Mouse (Mus musculus) frontal cortex, adult 2 months (tissue): ENCODE measurements around the gene Icam2. TPM values are rescaled to one million over a fixed set of nuclear protein-coding genes. Genes with fewer than 3 reads are reported as not detected.

Source experiments
- DNase-seq, 2 experiments: peaks; one replicate each; pipeline ENCODE4 v3.0.0; 2022; ENCODE audit warnings: low spot score in 1 of 2; ENCODE audit errors: extremely low spot score in 1 of 2
- polyA plus RNA-seq: library from polyadenylated mRNA; depleted of rRNA; stranded (reverse); fragments of >200 nt; gene quantifications from 2 replicates; pipeline ENCODE4 v1.2.3, GENCODE M21; 2012

Icam2 gene
- polyA plus RNA-seq, 1 experiment: 7.6 TPM

DNA sequence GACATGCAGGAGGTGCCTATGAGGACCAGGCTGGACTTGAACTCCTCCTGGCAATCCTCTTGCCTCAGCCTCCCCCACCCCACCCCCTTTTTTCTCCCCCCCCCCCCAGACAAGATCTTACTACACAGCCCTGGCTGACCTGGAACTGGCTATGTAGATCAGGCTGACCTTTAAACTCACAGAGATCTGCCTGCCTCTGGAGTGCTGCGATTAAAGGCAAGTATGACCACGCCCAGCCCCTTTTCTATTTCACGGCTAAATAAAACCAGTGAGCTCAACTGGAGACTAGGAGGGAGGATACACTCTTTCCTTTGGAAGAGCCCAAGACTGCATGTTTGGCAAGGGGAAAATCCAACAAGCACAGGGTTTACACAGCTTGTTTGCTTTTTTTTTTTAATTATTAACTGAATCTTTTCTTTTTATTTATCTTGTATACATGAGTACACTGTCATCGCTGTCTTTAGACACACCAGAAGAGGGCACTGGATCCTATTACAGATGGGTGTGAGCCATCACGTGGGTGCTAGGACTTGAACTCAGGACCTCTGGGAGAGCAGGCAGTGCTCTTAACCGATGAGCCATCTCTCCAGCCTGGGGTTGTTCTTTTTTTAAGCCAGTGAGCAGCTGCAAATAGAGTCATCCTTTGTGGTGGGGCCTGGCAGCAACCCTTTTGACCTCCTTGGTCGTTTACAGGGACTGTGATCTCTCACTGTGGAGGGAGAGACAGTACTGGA, 4.9 kb upstream of the Icam2 start:
- no peak for DNase-seq

DNA sequence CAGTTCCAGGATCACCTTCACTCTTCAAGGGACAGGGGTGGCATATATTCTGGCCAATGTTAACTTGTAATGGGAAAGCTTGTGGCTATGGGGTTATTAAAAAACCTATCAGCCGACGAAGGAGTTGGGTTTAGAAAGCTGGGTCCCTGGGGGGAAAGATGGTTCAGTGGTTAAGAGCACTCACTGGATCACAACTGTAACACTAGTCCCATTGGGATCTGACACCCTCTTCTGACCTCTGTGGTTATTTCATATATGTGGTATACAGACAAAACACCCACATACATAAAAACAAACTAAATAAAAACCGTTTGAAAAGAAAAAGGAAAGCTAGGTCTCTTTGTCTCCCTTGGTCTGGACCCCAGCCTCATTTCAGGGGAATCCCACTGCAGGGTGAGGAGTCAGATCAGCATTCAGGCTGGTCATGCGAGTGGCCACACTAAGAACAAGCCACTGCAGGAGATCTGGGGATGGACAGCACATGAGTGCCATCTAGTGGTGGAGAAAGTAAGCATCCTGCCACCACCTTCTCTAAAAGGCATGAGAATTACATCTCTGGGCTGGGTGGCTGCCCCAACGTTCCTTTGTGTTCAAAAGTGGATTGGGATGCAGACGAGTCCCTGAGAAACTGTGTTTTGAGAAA, 3.8 kb upstream of the Icam2 start:
- DNase-seq: peak; percentile 49 to 86

DNA sequence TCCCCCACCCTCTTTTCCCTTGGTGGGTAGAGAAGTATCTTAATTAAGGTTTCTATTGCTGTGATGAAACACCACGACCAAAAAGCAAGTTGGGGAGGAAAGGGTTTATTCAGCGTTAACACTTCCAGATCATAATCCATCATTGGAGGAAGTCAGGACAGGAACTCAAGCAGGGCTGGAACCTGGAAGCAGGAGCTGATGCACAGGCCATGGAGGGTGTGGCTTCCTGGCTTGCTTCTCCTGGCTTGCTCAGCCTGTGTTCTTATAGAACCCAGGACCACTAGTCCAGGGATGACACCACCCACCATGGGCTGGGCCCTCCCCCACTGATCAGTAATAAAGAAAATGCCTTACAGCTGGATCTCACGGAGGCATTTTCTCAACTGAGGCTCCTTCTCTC, 2.9 kb upstream of the Icam2 start:
- no peak for DNase-seq

DNA sequence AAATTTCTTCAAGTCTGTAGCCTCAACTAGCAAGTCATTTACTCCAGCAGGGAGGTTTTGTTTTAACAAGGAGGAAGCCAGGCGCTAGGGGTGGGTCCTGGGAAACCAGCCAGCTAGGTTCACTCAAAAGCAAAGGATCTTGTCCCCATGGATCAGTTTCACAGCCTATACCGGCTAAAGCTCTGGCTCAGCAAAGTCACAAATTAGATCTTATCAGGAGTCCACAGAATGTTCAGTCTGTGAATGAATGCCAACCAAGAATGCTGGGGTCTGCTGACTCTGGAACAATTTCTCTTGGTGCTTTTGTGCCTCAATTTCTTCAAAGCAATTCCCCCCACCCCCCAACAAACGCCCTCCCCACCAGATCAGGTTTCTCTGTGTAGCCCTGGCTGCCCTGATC, 1.7 kb upstream of the Icam2 start:
- DNase-seq: no peak

DNA sequence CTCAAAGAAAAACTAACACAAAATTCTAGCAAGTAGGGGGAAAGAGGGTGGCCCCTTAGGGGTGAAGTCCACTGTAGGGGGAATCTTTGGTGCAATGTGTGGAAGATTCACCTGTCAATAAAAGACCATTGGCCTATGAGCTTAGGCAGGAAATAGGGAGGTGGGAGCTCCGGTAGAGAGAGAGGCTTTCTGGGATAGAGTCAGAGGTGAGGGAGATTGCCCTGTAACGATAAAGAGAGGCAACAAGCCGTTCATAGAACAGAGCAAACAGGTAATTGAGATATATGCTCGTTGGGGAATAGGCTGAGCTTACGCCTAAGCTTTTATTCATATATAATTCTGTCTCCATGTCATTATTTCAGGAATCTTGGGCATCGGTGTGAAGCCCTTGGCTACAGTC, 855 bp downstream of the Icam2 start:
- DNase-seq: no peak

DNA sequence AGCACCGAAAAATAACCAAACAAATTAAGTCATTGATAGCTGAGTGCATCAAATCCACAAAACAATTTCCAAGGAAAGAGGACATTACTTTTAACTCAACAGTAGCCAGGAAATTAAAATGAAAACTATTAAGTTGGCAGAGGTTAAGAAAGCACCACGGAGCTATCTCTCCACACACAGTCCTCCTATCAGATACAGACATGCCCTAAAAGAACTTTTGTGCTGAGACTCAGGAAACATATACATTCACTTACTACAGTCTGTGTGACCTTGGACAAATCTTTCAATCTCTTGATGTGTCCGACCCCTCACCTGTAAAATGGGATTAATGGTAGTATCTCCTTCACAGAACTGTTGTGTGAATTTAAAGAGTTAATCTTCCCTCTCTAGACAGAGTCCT, 1.5 kb downstream of the Icam2 start:
- no peak for DNase-seq

DNA sequence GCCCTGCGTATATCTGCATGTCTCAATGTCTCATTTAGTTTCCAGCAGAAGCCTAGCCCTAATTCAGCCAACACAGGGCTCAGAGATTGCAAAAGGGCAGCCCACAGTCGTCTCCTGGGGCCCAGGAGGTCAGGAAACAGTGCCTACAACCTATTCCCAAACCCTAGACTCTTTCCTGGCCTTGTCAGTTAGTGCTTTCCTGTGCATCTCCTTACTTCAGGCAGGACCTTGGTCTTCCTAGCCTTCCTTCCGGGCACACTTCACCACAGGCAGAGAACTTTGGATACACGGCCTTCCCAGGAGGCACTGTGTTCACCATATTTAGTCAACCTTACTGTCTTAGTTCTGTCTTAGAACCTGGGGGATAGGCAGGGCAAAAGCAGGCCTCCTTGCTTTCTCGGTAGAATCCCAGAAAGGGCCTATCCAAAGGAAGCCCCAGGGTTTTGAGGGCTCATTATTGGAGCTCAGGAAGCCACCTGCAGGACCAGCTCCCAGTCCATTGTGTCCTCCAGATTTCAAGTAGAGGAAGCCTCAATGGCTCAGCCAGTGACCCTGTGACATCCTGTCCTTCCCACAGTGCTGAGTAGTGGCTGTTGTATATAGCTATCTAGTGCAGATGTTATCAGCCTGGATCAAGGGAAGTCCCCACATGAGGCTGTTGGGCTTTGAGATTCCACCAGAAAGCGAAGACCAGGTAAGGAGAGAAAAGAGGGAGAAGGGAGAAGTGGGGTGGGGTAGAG, 4.7 kb downstream of the Icam2 start:
- DNase-seq: no peak

DNA sequence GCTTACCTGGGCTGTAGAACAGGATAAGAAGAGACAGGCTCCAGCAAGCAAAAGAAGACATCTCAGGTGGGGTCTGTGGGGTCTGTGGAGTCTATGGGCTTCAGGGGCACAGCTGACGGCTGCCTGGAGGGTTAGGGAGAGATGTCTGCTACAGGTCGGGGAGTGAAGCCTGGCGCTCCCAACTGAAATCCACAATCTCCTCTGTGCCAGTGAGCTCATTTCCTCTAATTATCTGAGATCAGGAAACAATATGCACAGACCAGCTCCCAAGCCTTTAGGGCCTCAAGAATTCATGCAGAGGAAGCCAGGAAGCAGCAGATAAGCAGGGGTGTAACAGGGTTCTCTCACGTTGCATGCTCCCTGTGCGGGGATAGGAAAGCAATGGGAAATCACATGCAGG, 5.5 kb downstream of the Icam2 start:
- DNase-seq: no peak

DNA sequence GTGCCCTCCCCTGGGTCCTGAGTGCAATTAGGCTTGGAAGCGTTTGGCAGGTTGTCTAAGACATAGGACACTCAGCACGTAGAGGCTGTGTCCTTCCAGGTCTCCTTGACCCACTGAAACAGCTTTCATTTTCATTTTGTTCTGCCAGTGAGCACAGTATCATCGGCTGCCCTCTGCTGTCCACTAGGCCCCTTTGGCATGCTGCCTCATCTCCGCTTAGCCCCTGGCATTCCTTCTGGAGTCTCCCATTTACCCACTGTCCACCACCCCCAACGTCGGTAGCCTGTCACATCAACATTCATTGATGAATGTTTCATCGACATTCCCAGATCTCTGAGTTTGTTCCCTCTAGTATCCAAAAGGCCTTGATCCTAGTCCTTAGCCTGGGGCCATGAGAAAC, 6.0 kb downstream of the Icam2 start:
- no peak for DNase-seq

DNA sequence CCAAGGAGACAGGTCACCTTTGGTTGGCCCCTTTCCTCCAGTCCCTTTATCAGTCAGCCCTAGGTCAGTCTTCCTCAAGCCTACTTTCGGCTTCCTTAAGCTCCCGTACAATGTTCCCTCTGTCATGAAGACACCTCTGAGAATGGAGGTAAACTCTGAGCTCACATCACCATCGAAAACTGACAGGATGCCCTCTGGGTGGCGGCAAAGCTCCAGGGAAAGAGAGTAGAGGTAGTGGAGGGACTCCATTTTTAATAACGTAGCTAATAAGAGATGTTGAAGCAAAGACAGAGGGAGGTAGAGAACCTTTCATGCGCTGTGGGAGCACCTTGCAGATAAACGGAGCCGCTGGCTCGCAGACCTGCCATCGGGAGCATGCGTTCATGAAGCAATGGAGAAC, 6.9 kb downstream of the Icam2 start:
- no peak for DNase-seq

DNA sequence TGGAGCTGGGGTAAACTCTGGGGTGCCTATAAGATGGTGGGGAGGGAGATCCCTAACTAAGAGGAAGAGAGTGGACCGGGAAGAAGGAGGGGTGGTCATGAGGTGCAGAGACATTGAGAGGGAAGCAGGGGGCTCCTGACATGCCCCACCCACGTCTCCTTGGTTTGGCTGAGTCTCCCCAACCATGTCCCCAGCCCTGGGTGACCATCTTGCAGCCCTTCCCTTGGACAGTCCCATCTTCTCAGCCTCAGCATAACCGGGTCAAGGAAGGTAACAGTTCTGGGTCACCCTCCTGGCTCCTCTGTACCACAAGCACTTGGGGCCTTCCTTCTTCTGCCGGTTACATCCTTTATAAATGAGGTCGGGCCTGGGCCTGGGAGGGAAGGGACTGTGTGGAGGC, 12.9 kb downstream of the Icam2 start:
- DNase-seq: no peak

DNA sequence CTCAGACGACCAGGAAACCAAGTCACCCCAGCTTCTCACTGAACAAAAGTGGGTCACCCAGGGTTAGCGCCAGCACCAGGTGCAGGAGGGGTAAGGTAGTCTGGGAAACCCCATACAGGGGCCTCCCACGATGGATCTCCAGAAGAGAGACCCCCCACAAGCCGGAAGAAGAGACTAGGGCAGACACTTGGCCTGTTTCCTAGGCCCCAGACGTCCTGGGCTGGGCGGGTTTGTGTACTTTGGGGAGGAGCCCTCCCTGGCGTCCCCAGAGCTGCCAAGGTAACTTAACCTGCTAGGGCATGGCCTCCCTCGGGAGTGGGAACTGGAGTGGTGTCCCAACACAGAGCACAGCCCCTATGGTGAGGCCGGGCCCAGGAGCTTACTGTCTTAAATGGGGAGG, 13.3 kb downstream of the Icam2 start:
- no peak for DNase-seq

DNA sequence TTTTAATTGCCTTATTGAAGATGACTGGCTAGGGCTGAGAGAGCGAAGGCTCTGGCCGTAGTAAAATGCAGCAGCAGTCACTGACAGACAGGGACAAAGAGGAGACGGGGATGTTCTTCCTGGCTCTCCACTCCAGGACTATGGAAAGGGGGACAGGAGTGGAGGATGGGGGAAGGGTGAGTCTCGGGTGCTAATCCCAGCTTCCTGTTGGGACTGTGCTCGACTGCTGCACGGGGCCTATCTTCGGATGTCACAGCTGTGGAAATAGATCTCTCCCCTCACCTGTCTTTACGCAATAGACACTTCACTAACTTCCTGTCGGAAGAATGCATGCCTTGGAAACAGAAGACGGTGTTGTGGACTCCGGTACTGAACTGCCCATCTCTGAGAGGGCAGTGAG, 13.9 kb downstream of the Icam2 start:
- no peak for DNase-seq

DNA sequence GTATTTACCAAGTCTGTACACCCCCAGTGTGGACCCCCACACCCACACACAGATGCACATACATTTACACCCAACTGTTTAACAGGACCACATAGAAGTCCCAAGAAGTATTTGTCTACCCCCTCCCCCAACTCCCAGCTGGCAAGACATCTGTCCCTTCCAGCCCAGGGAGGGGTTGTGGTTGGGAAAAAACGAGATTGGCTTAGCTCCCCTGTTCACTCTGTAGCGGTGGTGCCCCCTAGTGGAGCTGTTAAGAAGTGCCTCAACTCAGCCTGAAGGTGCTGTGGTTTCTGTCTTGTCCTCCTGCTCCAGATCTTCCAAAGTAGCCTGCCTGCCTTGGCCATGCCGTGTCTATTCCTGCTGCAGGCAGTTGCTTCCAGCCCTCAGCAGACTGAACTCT, 21.6 kb downstream of the Icam2 start:
- peak; percentile 4 to 86 for DNase-seq

DNA sequence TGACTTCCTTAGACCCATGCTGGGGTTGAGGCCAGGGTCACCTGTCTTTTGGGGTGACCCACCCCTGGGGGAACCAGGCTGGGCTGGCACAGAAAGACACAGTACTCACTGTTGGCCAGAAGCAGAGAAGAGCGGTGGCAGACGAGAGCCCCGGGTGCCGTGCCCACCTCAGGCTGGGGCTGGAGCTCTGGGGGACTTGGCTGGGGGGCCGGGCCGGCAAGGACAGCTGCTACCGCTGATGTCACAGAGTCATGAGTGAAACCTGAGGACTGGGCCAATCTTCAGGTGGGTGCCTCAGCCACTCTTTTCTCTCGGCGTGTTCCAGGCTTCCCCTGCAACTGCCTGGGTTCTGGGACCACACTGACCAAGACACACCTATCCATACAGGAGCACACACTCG, 22.5 kb downstream of the Icam2 start, which contains the start of gene Prr29:
Gene Prr29 (plus strand): TSS at position 107 of the 400 bp plus-strand sequence.
- DNase-seq: no peak

DNA sequence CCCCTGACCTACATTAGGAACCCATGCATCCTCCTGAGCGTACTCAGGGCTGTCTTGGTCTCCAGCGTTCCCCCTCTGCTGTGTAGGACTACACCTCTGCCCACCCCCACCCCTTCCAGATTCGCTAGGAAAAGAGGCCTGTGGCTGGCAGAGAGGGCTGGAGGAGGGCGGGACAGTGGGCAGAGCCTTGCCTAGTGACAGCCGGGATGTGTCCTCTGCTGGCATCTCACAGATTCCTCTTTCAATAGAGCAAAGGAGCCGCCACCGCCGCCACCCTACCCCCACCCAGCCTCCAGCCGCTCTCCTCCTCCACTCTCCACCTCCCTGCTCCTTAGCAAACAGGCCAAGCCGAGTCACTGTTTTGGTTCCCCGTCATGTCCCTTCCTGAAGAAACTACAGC, 23.2 kb downstream of the Icam2 start:
- DNase-seq: peak in 1 of 2 experiments; percentile 7

DNA sequence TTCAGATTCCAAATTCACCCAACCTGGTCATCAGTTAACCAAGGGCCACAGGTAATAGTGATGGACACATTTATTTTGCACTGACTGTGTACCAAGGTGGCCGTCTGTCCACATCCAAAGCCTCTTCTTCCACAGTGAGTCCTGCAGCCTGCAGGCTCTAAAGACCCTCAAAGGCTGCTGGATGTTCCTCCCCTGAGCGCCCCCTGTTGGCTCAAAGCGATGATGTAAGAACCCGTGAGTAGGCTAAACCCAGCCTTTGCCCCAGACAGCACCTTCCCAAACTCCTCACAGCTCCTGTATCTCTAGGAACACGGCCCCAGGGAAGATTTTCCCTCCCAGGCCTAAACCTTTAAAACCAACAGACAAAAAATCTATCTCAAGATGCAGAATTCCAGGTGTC, 28.5 kb downstream of the Icam2 start:
- DNase-seq: no peak

DNA sequence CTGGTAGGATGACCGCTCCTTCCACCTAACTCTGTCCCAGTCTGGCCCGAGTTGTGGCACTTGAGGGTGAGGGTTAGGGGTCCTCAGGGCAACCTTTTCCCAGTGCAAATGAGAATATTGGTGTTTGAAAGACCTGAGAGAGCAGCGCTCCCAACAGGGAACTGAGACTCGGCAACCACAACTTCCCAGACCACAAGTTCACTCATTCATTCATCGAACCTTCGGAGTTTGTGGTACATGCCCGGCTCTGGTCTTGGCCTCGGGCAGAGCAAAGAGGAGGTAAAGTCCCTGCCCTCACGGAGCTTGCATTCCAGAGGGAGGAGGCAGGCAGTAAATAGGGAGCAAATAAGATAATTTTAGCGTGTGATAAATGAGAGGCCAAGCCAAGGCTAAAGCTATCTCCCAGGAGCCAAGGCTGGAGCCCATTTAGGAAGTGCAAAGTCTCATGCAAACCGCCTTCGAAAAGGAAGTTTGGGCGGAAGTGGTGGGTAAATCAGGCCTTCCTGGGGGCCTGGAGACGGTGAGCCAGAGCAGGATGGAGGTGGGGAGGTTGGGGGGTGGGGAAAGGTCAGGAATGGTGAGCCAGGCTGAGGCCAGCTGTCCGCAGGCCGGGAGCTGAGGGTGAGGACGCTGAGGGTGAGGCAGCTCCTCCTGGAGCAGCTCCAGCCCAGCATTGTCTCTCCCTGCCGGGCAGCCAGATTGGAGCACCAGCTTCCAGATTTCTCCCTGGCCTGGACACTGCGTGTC, 32.3 kb downstream of the Icam2 start:
- DNase-seq: no peak

DNA sequence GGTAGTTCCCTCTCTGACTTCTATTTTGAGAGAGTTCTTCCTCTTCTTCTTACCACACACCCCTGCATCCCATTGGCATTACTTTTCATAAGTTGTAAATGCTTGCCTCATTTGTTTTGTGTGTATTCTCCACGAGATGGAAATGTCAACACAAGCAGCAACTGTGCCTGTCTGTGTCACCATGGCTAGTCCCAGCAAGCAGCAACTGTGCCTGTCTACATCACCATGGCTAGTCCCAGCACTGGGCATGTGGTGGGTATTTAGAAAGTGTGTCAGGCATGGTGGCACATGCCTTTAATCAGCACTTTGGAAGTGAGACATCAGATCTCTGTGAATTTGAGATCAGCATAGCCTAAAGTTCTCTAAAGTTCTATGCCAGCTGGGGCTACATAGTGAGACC, 33.7 kb downstream of the Icam2 start:
- no peak for DNase-seq

DNA sequence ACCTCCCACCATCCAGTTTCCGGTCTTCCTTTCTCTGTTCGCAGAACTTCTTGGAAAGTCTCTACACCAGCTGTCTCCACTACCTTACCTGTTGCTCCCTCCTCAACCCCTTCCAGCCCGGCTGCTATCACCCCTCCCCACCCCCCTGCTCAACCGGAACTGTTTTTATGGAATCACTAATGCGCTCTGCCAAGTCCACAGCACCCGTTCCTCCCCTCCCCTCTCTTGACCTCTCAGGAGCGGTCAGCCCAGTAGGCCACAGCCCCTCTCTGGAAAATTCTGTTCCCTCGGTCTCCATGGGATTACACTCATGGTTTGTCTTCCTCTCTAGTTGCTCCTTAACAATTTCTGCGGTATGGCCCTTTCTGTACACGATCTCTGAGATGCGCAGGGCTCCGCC, 34.7 kb downstream of the Icam2 start, which contains the start of gene Scn4a:
Gene Scn4a (minus strand): TSS at position 101 of the 400 bp plus-strand sequence.
- no peak for DNase-seq

DNA sequence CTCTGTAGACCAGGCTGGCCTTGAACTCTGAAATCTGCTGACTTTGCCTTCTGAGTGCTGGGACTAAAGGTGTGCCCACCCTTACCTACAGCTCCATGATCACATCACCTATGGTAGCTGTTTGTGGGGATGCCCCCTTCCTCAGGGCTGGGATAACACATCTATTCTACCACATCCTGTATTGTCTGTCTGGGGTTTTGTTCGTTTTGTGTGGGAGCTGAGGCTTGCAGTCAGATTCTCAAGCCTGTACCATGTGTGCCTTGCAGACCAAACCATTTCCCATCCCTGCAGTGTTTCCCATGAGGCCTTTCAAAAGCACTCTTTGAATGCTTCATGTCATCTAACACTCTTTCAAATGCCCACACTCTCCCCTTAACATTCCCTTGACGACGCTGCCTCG, 35.9 kb downstream of the Icam2 start:
- DNase-seq: no peak
